Mouse (Mus musculus) midbrain, embryonic 11.5 days (tissue): Measurements from ENCODE around the gene BC048403. TPM values are rescaled to one million over a fixed set of nuclear protein-coding genes. Genes with fewer than 3 reads are reported as not detected.

Experiments used
- ATAC-seq: fragments of 200-750 bp; cut with Nextera tagmentation; 2 replicates; pipeline ENCODE4 v1.8.0; 2017; ENCODE audit warnings: moderate TSS enrichment, moderate library complexity; ENCODE audit not compliant: low FRiP score
- DNase-seq: peaks from one replicate; pipeline ENCODE4 v3.0.0; 2015; ENCODE audit warnings: low spot score; ENCODE audit errors: missing footprints
- H3K27ac ChIP-seq: fragments of 300-500 bp; sonication (generic); 2 replicates; pipeline ENCODE4 v1.5.1; 2014; ENCODE audit warnings: low read depth, low read length
- H3K27me3 ChIP-seq: fragments of 300-500 bp; sonication (generic); 2 replicates; pipeline ENCODE4 v1.6.1; 2014; ENCODE audit warnings: mild to moderate bottlenecking, low read length, moderate library complexity, mixed read lengths; ENCODE audit not compliant: control insufficient read depth, insufficient read depth
- H3K36me3 ChIP-seq: fragments of 300-500 bp; sonication (generic); 2 replicates; pipeline ENCODE4 v1.6.1; 2014; ENCODE audit warnings: mild to moderate bottlenecking, low read length, moderate library complexity, mixed read lengths; ENCODE audit not compliant: control insufficient read depth, insufficient read depth
- H3K4me1 ChIP-seq: fragments of 300-500 bp; sonication (generic); 2 replicates; pipeline ENCODE4 v1.6.1; 2014; ENCODE audit warnings: low read length; ENCODE audit not compliant: control insufficient read depth, insufficient read depth
- H3K4me2 ChIP-seq: fragments of 300-500 bp; sonication (generic); 2 replicates; pipeline ENCODE4 v1.6.1; 2014; ENCODE audit warnings: mild to moderate bottlenecking, moderate library complexity
- H3K4me3 ChIP-seq: fragments of 300-500 bp; sonication (generic); 2 replicates; pipeline ENCODE4 v1.5.1; 2014; ENCODE audit warnings: low read depth, low read length
- H3K9ac ChIP-seq: fragments of 300-500 bp; sonication (generic); 2 replicates; pipeline ENCODE4 v1.6.1; 2014; ENCODE audit warnings: low read length
- H3K9me3 ChIP-seq: fragments of 300-500 bp; sonication (generic); 2 replicates; pipeline ENCODE4 v1.6.1; 2016; ENCODE audit warnings: low read length; ENCODE audit not compliant: control insufficient read depth
- WGBS: fragments of 180-500 bp; shearing (Covaris S2); extraction: QIAGEN DNeasy Blood & Tissue Kit; methylation state at CpG from one replicate; pipeline ENCODE4 v1.1.7; 2014; 5-methylcytosine and 5-hydroxymethylcytosine counted together
- polyA plus RNA-seq: library from polyadenylated mRNA; unstranded; fragments of >200 nt; fragmentation: Nextera tagmentation; extraction: Ambion mirVana; gene quantifications from 2 replicates; pipeline ENCODE4 v1.2.1, GENCODE M21; 2014

The BC048403 gene
- polyA plus RNA-seq, 1 experiment from 2014 or later: 3.4 TPM

DNA sequence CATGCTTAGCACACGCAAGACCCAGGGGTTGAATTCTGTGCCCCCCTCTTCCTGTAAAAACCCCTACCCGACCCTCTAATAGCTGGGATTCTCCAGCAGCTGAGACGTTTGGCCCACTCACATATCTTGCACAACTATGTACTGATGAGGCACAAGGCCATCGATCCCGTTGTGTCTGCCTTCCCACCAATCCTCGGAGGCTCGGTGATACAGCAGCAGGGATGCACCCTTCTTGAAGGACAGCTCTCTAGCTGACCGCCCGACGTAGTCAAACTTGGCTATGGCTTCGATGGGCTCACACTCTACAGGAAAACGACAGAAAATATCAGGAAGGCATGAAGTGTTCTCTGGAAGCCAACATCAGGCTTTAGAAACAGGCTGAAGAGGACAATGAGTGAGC lies 54.7 kb downstream of the BC048403 start:
- H3K4me1 ChIP-seq: peaks cover 6% of the 10 kb centered on the region
- WGBS: 92% methylated on average over 12 of the region's 12 CpGs
- H3K27ac ChIP-seq: no peak overlapping the region
- no peaks in the 10 kb centered on the region for H3K27me3 ChIP-seq
- no peak for ATAC-seq
- DNase-seq: peak; percentile 12
- no peak overlapping the region for H3K9ac ChIP-seq
- no peaks in the 10 kb centered on the region for H3K9me3 ChIP-seq
- peaks cover 2% of the 10 kb centered on the region; the same call in 1 of the 2 replicates for H3K36me3 ChIP-seq
- H3K4me2 ChIP-seq: no peak overlapping the region
- no peak overlapping the region for H3K4me3 ChIP-seq

DNA sequence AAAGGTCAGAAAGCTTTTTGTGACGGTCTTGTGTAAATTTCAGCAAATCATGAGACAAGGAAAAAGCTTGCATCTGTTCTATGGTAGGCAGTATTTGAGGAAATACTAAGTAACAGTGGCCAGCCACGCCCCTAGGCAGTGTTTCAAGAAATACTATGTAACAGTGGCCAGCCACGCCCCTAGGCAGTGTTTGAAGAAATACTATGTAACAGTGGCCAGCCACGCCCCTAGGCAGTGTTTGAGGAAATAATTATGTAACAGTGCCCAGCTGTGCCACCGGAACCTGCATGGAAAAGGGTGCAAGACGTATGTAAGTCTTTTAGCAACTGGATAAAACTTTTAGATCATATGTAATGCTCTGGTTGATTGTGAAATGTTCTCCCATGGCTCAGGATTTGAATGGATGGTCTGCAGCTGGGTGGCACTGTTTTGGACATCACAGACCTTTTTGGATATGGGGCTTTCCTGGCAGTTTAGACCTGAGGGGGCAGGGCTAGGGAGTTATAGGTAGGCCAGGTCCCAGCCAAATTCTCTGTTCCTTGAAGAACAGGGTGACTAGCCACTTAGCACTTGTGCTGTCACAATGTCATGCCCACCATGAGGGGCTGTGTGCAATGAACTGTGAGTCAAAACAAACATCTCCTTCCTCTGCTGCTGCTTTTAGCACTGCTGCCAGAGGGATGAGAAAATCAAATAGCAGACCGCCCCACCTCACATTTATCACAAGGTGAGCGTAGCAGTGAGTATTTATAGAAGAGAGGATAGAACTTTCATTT lies 56.5 kb downstream of the BC048403 start:
- peaks cover 4% of the 10 kb centered on the region; the same call in 1 of the 2 replicates for H3K36me3 ChIP-seq
- H3K27me3 ChIP-seq: no peaks in the 10 kb centered on the region
- no peaks in the 10 kb centered on the region for H3K9me3 ChIP-seq
- ATAC-seq (no peak), DNase-seq (peak; percentile 61)
- no peaks in the 10 kb centered on the region for H3K4me1 ChIP-seq
- H3K4me3 ChIP-seq: no peak overlapping the region
- no peak overlapping the region for H3K27ac ChIP-seq
- 83% methylated on average over 8 of the region's 8 CpGs for WGBS
- H3K9ac ChIP-seq: no peak overlapping the region
- no peak overlapping the region for H3K4me2 ChIP-seq

DNA sequence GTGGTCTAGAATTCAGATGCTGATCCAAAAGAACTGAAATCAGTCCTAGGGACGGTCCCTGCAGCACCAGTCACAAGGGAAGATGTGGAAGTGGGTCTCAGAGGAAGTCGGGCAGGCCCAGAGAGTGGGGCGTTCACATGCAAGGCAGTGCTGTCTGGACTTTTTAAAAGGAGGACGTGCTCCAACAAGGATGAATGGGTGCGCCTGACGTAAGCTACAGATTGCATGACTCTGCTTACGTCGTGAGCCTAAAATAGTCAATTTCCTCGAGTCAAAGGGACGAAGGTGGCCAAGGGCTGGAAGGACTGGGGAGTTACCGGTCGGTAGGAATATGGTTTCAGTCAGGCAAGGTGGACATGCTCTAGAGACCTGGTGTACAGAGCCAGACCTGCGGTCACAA lies 60.3 kb downstream of the BC048403 start:
- DNase-seq (peak; percentile 4), ATAC-seq (no peak)
- no peak overlapping the region for H3K4me2 ChIP-seq
- H3K27ac ChIP-seq: no peak overlapping the region
- no peaks in the 10 kb centered on the region for H3K4me1 ChIP-seq
- no peaks in the 10 kb centered on the region for H3K9me3 ChIP-seq
- no peak overlapping the region for H3K9ac ChIP-seq
- WGBS: 95% methylated on average over 13 of the region's 13 CpGs
- no peak overlapping the region for H3K4me3 ChIP-seq
- H3K36me3 ChIP-seq: peaks cover 7% of the 10 kb centered on the region; the same call in 1 of the 2 replicates
- H3K27me3 ChIP-seq: no peaks in the 10 kb centered on the region

Other genes with a start within 250 kb of the BC048403 start
- 34.0 and 35.7 TPM in 2 replicates for gene Tbk1, start 153.2 kb upstream of the BC048403 start, polyA plus RNA-seq
- 55.5 and 68.5 TPM in 2 replicates for gene Xpot, start 113.6 kb upstream of the BC048403 start, polyA plus RNA-seq
- not detected in 2 replicates for gene D930020B18Rik, start 98.3 kb upstream of the BC048403 start, polyA plus RNA-seq